Mouse (Mus musculus): ENCODE measurements around the gene Slf1.
"Not testable (repeated sequence)": the region's sequence is repeated elsewhere in the genome, so short reads cannot be mapped to it uniquely, and the experiment has no call there.

Gene Slf1

DNA sequence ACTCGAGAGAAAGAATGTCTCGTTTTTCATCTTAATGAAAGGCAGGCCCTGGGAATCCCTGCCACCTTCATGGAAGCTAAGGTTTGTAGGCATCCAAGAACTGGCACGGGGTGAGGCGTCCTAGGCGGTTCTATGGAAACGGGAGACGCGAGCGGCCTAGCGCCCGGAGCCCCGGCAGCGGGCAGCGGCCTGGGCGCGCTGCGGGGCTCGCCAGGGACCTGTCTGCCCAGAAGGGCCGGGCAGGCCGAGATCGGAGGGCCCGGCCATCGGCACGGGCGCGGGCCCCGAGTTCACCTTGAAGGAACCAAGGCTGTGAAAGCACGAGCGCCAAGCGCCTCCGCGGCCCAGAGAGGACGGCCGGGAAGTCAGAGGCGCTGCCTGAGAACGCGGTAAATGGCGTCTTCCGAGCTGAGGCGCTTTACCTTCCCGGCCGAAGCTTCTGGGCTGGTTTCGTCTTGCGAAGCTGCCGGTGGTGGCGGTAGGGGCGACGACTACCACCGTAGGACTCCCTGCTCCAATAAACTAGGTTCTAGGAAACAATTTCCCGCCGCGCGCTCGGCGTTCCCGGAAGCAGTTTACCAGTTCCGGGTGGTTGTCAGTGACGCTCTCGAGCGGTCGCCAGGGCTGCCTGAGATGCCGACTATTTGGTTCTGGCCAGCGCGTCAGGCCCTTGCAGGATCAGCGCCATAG is at the start of gene Slf1, which contains the start of gene 2210408I21Rik:
Slf1 (minus strand) TSS at position 543 of the 690 bp plus-strand sequence.
2210408I21Rik (plus strand) TSS at position 610 of the 690 bp plus-strand sequence.
- DNase-seq (ENCODE audit: low read depth, low spot score), result peak; percentile 70

DNA sequence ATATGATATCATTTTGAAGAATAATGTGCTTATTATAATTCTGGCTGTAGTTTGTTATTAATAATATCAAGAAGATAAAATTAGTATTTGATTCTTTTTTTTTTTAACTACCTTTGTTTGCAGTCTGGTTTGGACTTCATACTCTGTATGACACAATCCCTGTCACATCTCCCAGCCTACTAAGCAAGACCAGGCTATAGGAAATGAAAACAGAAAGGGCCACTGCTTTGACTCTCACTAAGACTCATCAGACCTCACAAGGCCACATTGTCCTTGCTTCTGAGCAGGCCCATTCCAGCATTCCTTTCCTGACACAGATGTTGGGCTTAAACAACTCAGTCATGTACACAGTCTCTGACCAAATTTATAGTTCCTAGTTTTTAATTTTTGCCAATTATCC is 42.7 kb upstream of the Slf1 start:
- no peak for DNase-seq (ENCODE audit: low read depth, low spot score)

DNA sequence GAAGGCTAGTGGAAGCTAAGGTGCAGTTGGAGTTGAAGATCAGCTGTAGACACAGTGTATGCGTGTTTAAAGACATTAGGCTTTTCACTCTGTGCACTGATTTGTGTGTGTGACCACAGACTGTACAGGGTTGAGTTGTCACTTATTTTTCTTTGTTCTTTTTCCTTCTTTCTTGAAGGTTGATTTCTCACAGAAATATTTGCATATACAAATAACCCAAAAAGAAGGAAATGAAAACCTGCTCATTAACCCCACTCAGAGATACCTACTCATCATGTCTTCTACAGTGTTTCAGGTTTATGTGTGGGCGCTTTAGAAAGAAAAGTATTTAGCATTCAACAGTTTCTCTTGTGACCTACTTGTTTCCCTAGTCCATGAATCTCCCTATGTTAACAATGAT is 5.6 kb upstream of the Slf1 start:
- no peak for DNase-seq (ENCODE audit: low read depth, low spot score)

DNA sequence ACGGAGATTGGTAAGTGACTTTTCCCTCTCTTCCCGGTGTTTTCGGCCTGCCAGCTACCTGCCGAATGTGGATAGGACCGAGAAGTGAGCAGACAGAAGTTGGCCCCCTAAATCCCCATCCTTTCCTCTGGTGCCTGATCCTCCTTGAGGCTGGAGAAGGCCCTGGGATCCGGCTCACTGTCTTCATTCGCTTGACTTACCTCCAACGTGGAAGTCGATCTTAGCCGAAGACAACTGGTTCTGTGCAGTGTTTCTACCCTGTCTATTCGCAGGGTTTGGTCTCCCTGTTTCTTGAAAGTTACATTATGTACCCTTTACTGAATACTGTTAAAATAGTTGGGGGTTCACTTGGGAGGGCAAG is 328 bp upstream of the Slf1 start:
- DNase-seq (ENCODE audit: low read depth, low spot score), result no peak

DNA sequence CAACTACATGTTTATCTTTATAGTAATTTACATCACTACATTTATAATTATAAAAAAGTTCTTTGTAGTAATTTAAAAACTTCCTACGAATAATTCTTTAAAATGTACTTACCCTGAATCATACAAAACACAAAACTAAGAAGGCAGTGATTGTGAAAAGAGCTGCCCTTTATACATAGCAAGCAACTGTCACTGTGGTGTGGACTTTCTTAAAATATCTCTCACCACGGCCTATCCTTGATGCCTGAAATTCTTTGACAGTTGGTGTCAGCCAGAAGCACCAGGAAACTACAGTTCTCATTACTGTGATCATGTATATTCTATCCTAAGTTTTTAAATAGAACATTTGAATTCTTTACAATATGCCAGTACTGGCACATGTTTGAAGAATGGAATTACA is 4.1 kb downstream of the Slf1 start:
- no peak for DNase-seq (ENCODE audit: low read depth, low spot score)

DNA sequence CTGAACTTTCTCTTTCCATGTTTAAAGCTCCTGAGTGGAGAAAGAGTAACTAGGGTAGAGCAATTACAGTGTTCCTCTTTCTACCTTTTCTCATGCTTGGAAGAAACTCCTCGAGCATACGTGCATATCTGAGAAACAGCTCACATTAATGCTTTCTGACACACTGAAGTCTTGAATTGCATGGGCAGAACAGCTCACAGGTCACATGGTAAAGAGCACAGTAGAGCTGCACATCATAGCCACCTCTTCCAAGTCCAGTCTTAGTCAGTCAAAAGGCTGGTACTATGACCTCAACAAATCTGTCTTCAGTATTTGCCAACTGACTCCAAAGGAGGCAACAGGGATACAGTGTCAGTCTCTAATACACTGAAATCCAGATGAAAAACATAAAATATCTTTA is 7.0 kb downstream of the Slf1 start:
- DNase-seq (ENCODE audit: low read depth, low spot score), result no peak

DNA sequence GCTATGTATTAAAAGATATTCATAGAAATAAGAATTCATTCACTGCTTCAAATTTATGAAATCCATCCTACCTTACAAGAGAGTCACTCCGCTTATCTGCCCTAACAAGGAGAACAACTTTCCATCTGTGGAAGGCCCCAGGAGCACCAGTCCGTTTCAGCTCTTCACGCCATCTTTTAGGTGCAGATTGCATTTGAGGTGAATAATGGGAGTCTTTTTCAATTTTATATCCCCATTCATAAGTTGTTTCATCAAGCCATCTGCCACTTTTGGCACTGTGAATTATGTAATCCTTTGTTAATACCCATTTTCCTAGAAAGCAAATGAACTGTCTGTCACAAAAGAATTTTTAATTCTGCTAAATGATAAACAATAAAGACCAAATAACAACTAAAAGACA is 10.1 kb downstream of the Slf1 start:
- no peak for DNase-seq (ENCODE audit: low read depth, low spot score)

DNA sequence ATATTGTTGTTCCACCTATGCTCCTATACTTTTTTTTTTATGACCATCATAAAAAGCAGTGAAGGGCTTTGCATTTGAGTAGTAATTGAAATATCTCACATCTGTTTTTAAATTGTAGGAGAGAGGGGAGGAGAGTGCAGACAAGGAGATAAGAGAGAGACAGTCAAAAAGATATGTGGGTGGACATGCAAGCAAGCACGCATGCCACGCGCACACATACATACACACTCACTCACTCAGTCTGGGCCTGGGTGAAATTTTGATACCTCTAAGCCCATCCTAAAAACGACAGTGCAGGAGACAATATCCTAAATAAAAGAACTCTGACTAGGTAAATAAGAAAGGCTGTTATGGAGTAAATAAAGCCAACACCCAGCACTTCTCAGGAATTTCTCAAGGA is 16.6 kb downstream of the Slf1 start:
- no peak for DNase-seq (ENCODE audit: low read depth, low spot score)

DNA sequence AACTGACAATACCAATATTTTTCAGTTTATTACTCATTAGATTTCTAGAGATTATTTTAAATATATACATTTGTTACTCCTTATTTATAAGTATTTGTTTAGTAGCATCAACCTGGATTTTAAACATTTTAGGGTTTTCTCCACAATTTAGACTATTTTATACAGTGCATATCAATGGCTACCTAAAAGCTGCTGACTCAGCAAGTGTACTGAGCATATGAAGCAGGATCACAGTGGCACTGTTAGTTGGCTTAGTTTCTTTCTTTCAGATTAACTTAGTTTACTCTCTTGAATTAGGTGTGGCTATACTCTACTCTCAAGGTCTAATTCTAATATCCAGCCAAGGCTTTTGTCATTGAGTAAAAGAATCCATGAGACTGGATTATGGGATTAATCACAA is 27.5 kb downstream of the Slf1 start:
- DNase-seq (ENCODE audit: low read depth, low spot score), result no peak

DNA sequence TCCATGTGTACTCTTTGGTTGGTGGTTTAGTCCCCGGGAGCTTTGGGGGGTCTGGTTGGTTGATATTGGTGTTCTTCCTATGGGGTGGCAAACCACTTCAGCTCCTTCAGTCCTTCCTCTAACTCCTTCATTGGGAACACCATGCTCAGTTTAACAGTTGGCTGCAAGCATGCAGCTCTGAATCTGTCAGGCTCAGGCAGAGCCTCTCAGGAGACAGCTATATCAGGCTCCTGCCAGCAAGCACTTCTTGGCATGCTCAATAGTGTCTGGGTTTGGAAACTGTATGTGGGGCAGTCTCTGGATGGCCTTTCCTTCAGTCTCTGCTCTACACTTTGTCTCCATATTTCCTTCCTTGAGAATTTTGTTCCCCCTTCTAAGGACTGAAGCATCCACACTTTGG is 42.4 kb downstream of the Slf1 start:
- not testable (repeated sequence) for DNase-seq (ENCODE audit: low read depth, low spot score)

DNA sequence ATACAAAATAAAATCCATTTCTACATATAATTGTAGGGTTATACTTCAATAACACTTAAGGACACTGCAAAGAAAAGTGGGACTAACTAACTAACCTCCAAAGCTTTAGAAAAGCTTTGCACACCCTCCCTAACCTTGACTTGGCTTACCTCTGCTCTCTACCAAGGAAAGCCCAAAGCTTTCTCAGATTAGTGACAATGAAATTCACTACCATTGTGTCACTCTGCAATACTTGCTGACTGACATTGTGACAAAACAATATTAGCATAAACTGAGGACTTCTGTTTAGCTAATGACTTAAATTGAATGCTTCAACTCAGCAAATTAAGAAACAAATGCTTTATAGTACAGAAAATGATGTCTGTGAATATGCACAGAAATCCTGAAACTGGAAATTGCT is 63.2 kb downstream of the Slf1 start:
- DNase-seq (ENCODE audit: low read depth, low spot score), result no peak

DNA sequence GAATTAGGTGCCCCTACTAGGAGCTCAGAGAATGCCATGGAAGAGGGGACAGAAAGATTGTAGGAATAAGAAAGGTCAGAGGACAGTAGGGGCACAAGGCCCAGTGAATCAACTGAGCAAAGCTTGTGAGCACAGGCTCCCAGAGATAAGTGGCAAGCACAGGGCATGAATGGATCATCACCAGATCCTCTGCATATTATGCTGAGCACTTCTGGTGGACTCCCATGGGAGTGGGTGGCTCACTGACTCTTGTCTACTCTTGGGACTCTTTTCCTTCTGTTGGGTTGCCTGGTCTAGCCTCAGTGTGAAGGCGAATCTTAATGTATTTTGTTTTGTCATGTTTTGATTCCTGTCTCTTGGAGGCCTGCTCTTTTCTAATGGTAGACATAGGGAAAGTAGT is 66.4 kb downstream of the Slf1 start:
- DNase-seq (ENCODE audit: low read depth, low spot score), result no peak

DNA sequence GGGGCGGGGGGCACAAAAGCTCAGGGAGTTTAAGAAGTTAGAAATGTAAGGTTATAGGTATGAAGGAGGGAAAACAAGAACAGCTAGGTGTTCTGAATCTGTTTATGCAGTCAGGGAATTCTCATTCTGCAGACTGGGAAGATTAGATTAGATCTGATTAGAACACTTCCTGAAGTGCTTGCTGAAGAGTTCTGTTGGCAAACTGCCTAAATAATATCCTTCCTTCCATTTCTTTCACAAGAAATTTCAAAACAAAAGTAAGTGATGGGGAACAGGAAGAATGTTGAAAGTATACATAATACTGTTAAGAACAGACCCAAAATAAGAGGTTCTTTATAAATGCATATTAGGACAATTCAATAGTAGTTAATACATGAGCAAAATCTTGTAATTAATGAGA is 72.1 kb downstream of the Slf1 start:
- no peak for DNase-seq (ENCODE audit: low read depth, low spot score)

DNA sequence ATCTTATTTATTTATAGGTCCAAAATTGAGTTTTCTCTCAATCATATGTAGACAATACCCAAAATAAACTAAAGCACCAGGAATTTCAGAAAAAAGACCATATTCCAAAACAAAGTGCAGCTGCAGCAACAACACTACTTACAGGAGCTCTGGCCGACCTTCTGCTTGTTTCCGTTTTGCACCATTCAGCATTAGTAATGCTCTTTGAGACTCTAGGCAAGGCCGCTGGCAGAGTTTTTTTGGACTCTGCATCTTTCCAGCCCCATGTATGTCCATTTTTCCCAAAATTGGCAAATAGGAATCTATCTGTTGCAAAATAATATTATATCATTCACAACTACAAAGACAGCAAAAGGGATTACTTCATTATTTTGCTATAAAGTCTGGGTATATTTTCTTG is 85.5 kb downstream of the Slf1 start:
- DNase-seq (ENCODE audit: low read depth, low spot score), result no peak

DNA sequence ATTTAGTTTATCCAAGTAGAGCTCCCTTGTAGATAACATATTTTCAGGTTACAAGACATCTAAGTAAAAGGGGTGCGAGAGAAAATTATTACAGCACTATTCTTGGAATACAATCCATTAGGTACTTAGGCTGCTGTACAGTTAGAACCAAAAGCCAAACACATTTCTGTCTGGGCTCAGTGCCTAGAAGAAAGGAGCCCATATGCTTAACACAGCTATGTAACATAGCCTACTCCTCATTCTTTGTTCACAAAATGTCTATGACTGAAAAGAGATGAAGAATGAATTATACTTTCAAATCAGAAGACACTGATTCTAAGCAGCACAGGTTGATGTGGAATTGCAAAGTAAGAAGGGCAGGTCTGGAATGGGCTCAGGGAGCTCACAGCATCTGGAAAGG is 86.8 kb downstream of the Slf1 start:
- no peak for DNase-seq (ENCODE audit: low read depth, low spot score)

DNA sequence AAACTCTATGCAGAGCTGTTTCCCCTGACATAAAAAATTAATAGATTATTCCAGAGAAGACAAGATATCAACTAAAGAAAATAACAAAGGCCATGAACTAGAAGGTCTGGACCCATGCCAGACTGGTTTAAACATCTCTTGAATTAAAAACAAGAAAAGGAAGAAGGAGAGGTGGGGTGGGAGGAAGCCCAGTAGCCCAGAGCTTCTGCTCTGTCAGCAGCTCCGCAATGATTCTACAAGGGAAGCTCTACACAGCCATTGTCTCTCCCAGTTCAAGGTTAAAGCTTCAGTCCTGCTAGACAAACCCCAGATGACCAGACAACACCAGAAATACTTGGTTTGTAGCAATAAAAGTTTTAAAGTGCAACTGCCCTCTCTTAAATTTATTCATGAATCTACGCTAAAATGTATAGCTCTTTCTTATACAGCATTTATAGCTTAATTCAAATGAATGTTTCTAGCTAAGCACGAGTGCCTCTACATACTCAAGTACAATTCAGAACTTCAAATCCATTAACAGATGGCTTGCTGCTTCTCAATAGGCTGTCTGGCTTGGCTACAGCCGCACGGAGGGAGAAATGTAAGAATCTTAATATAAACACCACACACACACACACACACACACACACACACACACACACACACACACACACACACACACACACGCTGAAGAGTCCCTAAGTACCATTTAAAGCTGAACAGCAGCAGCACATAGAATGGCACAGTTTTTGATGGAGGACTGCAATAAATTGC is 87.9 kb downstream of the Slf1 start:
- no peak for DNase-seq (ENCODE audit: low read depth, low spot score)

DNA sequence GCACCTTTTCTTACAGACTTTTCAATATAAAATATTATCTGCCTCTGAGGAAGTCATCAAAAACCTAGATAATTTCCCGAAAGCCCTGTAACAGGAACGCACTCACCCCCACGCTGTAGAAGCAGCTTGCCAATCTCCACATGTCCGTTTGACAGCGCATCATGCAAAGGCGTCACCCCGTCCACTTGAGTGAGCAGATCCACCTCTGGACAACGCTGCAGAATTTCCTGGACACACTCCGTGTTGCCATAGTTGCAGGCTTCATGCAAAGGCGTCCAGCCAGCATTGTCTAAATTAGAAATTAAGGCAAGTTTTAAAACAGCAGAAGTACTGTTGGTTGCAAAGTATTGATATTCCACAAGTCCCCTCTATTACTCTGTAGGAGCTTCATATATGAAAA is 88.9 kb downstream of the Slf1 start:
- DNase-seq (ENCODE audit: low read depth, low spot score), result no peak

DNA sequence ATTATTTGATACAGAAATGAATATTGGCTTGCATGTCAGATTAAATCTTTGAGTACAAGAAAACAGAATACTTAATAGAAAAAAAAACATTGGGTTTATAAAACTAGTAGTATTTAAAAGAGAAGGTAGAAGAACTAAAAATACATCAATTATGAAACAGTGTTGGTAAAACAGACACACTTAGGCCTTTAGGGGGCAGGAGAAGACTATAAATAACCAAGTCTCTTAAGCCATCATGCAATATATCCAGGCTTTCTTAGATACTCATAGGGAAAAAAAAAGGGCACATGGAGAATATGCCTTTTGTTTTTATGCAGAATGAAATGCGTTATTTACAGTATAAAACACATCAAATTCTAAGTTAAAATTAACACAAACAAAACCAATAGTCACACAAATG is 89.9 kb downstream of the Slf1 start:
- peak; percentile 33 for DNase-seq (ENCODE audit: low read depth, low spot score)

DNA sequence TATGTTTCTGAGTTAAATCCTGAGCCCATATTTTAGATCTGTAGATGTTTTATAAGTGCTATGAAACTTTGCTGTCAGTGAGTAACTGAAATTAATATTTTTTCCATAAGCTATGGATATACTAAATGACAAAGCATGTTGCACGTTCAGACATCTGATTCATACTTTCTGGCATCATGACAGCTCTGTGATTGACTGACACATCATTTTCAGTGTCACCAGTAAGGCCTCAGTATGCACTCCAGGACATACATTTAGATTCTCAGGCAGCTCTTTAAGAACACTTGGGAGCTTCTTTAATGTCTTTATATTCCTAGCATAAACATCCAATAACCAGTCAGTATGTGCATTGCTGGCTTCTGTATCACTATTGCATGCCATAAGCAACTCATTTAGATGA is 91.9 kb downstream of the Slf1 start:
- DNase-seq (ENCODE audit: low read depth, low spot score), result no peak

DNA sequence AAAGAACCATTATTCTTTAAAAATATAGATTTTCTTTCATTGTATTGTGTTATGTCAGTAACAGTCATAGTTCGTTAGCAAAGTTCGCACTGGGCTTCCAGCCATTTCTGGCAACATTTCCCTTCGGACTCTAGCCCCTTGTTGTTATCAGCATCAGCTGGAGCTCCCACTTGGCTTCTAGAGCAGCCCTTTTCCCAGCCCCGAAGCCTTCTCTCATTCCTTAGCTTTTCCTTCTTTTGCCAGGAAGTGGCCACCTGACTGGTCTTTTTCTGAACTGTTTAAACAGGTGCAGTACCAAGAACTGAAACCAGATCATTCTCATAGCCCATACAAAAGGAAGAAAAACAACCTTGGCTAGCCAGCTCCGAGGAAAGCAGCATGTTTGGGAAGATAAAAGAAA is 105.7 kb downstream of the Slf1 start:
- DNase-seq (ENCODE audit: low read depth, low spot score), result no peak

DNA sequence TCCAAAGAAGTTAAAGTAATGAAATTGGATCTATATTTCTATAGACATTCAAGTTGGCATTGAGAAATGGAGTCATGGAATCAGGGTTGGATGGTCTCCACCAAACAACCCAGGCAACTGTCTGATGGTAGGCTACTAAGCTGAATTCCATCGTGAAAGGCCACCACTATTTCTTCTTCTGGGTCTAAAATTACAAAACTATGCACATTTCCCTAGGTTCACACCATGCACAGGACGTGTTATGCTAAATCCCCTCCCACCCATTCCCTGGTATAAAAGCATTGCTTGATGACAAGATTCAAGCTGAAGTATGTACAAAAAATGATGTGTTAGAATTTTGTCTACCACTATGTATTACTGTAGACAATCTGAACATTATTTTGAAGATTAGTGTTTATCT is 116.4 kb downstream of the Slf1 start:
- DNase-seq (ENCODE audit: low read depth, low spot score), result no peak

DNA sequence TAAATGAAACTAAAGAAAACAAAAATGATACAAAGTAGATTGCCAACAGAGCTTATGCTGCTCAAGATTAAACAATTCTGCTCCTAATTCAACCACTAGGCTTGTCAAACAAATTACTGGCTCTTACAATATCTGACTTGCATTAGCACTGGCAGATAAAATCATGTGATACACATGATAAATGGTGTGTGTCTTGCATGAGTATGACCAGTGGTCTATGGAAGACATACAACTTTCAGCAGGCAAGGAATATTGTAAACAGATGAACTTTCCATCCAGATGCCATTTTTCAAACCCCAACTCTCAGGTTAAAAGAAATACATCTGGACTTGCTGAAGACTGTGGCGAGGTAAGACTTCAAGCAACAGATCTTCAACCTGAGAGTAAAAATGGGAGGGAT is 131.6 kb downstream of the Slf1 start:
- DNase-seq (ENCODE audit: low read depth, low spot score), result no peak

DNA sequence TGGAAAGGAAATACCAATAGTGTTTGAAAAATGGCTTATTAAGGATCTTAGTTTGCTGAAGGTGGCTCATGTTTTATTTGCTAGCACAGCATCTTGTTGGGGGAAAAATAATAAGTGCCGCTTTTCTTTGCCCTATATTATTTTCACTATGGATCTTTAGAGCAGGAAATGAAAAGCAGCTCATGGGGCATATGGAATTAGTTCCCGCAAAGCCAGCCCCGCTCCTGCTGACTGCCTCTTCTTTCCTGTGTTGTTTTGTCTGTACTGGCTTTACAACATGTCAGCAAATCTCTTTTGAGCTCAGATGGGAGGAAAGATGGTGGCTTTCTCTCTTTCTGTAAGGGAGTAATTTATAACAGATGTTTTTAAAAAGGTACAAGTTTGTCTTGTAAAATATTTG is 132.6 kb downstream of the Slf1 start:
- no peak for DNase-seq (ENCODE audit: low read depth, low spot score)

Data from retina, postnatal 7 days (tissue).